Mouse (Mus musculus) c-Kit-negative CD71-positive TER-119-positive erythroid progenitor cells, embryonic 14.5 days (primary cell): ENCODE results near the gene Mboat2.
A peak's percentile ranks its signal among the peaks of the same experiment; 100 is the strongest.

ENCODE experiments used
- DNase-seq: peaks from one replicate; pipeline ENCODE4 v3.0.0-alpha.2; 2013; ENCODE audit warnings: low read depth, low spot score

Gene Mboat2

GRCm38 (mm10) chr12:24860436-24860835 lies 29.8 kb downstream of the Mboat2 start:
- DNase-seq, result no peak

GRCm38 (mm10) chr12:24863762-24864161 lies 33.1 kb downstream of the Mboat2 start:
- DNase-seq, result no peak

GRCm38 (mm10) chr12:24866645-24867044 lies 36.0 kb downstream of the Mboat2 start:
- DNase-seq, result no peak

GRCm38 (mm10) chr12:24868694-24869093 lies 38.0 kb downstream of the Mboat2 start:
- DNase-seq, result no peak

GRCm38 (mm10) chr12:24869231-24869630 lies 38.6 kb downstream of the Mboat2 start:
- DNase-seq, result no peak

DNA sequence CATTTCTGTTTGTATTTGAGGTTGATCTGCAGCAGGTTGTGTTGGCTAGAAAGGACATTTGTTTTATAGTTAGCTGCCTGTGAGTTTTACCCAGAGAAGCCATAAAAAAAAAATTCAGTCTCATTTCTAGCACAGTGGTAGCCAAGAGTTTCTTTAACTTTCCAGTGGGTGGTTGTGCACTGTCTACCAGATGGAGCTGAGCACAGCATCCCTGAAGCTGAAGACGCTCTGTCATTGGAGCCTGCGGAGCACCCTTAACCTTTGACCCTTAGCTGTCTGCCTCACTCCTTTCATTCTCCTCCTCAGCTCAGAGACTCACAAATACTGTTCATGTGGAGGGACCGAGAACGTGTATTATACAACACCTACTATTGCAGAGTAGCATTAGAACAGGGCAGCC lies 40.2 kb downstream of the Mboat2 start:
- no peak for DNase-seq

DNA sequence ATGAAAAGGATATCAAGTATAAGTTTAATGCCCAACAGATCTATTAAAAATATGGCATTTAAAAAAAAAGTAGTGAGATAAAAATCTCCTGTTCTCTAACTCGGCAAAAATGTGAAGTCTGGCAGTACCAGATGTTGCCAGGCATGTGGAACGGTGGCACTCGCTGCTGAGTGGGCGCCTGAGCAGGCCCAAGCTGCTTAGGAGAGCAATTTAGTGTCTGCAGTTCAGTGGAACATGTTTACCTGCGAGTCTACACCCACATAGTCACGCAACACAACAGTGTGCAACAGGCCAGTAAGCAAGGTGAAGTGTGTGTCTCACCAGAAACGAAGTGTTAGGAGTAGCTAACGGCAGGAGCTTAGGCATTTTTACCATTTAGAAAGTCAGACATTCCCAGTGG lies 41.6 kb downstream of the Mboat2 start:
- no peak for DNase-seq

GRCm38 (mm10) chr12:24872689-24873088 lies 42.0 kb downstream of the Mboat2 start:
- DNase-seq, result no peak

DNA sequence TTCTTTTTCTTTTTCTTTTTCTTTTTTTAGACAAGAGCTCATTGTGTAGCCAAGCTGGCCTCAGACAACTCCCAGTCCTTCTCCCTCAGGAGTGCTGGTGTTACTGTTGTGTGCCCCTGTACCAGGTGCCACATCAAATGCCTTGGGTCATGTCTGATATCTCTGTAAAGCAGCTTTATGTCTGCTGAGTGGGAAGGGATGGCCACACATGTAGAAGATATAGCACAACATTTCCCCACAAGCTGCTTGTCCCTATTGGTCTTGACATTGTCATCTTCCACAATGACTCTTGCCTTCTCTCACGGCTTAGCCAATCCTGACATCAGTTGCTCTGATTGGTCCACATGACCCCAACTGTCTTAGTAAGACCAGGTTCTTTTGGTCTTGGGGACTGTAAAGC lies 45.2 kb downstream of the Mboat2 start:
- no peak for DNase-seq

- no peak for DNase-seq
These were observed 46.6 kb downstream of the Mboat2 start for GRCm38 (mm10) chr12:24877231-24877630.

GRCm38 (mm10) chr12:24878090-24878489 lies 47.4 kb downstream of the Mboat2 start:
- DNase-seq, result no peak

DNA sequence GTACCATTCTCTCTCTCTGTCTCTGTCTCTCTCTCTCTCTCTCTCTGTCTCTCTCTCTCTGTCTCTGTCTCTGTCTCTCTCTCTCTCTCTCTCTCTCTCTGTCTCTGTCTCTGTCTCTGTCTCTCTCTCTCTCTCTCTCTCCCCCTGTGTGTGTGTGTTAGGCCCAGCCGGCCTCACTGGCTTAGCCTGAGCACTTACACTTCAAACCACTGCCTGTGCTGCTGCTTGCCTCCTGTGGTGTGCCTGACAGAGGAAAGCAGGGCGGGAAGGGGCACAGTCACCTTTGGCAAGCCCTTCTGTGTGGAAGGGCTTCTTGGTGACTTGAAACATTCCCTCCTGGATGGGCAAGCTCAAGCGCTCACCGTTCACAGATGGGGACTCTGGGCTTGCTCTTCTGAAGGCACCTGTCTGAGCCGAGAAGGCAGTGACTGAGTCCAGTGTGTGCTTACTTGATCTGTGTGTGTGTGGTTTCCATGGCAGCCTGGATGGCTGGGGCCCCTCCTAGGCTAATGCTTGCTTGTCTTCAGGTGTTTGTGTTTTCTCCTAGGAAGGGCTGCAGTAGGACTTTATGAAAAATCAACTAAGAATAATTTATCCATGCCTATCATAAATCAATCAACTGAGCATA lies 48.2 kb downstream of the Mboat2 start:
- DNase-seq, result peak; percentile 56

DNA sequence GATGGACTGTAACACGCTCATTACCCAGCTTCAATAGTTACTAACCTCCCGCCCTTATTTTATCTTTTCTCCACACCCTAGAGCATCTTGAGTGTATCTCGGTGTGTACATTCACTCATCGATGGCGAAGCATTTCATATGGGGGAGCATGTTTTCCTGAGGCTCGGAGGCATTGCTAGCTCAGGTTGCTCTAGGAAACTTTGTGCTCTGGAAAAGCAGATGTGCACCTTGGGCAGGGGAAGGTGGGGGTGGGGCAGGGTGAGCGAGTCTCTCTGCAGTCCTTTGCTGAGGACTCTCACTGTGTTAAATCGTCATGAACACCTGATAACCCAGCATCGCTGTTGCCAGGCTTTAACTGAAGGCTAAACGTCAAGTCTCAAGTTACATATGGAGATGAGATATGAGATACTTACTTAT lies 48.9 kb downstream of the Mboat2 start:
- DNase-seq, result peak; percentile 69

DNA sequence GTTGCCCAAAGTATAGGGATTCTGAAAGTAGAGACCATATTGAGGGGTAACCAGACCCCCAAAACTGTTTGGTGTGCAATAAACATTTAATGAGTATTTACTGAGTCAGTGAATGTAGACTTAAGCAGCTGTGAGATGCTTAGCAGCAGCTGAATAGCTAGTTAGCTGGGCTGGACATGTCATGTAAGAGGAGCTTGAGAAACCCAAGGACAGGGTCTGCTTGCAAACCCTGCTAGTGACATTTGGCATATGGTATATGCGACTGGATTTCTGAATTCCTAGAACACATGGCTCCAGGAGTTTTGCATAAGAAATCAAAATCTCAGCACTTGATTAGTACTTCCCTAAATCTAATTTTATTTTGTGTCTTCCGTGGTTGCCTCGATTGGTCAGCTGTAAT lies 52.6 kb downstream of the Mboat2 start:
- DNase-seq, result no peak

DNA sequence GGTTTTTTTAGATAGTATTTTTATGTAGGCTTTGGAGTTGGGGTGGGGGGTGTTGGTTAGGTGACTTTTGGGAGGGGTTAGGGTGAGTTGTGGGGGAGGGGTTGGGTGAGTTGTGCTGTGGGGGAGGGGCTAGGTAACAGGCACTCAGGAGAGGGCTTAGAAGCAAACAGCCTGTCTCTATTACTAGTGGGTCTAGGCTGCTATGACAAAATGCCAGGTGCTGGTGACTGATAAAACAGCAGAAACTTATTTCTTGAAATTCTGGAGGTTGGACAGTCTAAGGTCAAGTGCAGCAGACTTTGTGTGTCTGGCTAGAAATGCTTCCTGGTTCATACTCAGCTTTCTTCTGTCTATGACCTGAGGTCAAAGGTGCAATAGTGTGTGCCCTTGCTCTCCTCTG lies 56.1 kb downstream of the Mboat2 start:
- peak; percentile 47 for DNase-seq

GRCm38 (mm10) chr12:24889371-24890051 lies 58.8 kb downstream of the Mboat2 start:
- peak; percentile 63 for DNase-seq

DNA sequence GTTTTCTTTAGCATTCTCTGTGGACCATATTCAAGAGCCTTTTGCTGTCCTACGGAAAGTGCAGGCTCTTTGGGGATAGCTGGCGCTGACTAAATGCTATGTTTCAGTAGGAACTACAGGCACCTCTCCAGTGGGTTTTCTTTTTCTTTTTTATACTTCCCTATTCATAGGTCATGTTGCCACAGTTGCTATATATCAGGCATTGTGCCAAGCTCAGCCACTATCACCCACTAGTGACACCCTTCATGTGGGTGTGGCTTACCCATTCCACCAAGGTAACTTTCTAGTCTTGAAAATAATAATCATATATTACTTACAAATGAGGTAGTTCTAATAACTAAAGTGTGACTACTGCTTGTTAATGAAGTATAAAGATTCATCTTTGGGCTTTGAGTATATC lies 59.5 kb downstream of the Mboat2 start:
- peak; percentile 40 for DNase-seq

- DNase-seq, result peak; percentile 59
These were observed 60.2 kb downstream of the Mboat2 start for GRCm38 (mm10) chr12:24890684-24891459.

DNA sequence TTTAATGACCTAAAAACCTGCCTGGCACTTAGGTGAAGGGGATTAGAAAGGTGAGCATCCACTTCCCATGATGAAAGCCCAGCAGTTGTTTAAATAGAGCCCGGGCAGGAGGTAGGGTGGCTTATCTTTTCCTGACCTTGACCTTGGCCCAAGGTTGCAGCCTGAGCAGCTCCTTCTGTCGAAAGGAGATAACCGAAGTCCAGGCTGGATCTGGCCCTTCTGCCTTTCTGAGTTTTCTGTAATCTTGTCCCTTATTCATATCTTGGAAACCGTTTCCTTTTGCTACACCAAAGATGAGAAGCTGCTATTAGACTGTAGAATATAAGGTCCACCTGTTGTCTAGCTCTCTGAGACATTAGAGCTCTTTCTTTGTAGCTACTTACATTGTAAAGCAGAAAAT lies 61.9 kb downstream of the Mboat2 start:
- peak; percentile 83 for DNase-seq

DNA sequence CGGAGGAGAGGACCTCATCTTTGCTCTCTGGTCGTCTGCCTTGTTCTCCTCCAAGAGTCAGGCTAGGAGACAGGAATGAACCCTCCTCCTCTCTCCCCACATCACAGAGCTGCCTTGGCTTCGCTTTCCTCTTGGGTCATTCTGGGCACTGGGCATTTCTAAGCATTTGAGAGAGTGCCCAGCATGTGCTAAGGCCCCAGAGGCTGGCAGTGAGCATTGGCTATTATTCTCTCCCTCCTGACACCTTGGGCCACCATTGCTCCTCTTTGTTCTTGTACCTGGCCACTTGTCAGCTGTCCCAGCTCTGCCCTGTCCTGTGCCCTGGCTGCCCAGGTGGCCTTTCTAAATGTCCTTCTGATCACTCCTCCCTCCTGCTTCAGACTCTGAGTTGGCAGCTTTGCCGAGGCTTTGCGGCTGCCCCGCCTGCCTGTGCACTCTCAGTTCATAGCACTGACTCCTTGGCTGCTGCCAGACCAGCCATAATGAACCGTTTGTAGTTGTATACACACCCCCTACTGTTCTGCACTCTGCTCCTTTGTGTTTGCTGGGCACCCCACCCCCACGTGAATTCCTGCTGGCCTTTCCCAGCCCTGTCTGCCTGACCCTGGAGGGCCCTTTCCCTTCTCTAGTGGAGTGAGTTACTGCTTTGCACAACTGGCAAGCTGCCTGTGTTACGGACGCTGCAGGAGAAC lies 63.2 kb downstream of the Mboat2 start:
- DNase-seq, result peak; percentile 55

- DNase-seq, result no peak
These were observed 64.7 kb downstream of the Mboat2 start for GRCm38 (mm10) chr12:24895352-24895751.

- no peak for DNase-seq
These were observed 66.7 kb downstream of the Mboat2 start for GRCm38 (mm10) chr12:24897354-24897753.
